Mouse (Mus musculus): Measurements from ENCODE around the gene Ccdc171. TPM values are rescaled to one million over a fixed set of nuclear protein-coding genes. Genes with fewer than 3 reads are reported as not detected.
"Not testable (repeated sequence)": the region's sequence is repeated elsewhere in the genome, so short reads cannot be mapped to it uniquely, and the experiment has no call there.

Gene Ccdc171
- total and polyA plus RNA-seq, 2 experiments from 2014 or later: 2.0 to 3.2 TPM

DNA sequence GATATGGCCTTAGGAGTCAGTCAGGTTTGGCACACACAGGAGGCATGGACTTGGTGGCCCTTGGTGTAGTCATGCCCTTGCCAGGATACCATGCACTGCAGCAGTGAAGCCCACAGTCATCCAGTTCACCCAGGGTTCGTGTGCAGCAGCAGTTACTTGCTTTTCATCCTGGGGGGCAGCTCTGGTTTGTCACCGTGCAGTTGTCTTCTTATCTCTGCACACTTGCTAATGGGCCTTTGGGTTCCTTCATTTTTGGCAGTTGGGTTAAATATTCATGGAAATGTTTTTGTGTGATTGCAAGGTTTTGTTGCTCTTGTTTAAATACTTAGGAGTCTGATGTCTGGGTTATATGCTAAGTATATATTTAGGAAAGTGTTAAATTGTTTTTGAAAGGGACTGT lies 144.2 kb downstream of the Ccdc171 start:
- Histone ChIP-seq H3K4me3 (ENCODE audit: low read length) (no peak overlapping the region), H3K27me3 (ENCODE audit: insufficient read depth, low read length) (no peaks in the 10 kb centered on the region), H3K36me3 (ENCODE audit: insufficient read depth, low read length) (no peaks in the 10 kb centered on the region), H3K4me1 (ENCODE audit: insufficient read depth, low read length) (no peaks in the 10 kb centered on the region), H3K9ac (replicated peaks; ENCODE audit: low read length) (no peak overlapping the region), H3K4me2 (ENCODE audit: low read depth, low read length) (no peak overlapping the region), H3K9me3 (ENCODE audit: low read length) (no peaks in the 10 kb centered on the region), H3K27ac (no peak overlapping the region)
- DNase-seq (ENCODE audit: low spot score): no peak
- WGBS: 79% methylated on average over 2 of the region's 2 CpGs
- TF ChIP-seq CTCF (IDR thresholded peaks at IDR 0.05; ENCODE audit: low read depth): no peak
- ATAC-seq: no peak

DNA sequence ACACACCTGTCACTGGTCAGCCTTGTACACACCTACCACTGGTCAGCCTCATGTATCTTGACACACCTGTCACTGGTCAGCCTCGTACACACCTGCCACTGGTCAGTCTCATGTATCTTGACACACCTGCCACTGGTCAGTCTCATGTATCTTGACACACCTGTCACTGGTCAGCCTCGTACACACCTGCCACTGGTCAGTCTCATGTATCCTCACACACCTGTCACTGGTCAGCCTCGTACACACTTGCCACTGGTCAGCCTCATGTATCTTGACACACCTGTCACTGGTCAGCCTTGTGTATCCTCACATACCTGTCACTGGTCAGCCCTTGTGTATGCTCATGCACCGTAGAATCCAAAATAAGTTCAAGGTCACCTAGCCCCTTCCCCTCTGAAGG lies 150.0 kb downstream of the Ccdc171 start:
- H3K27me3 ChIP-seq (ENCODE audit: insufficient read depth, low read length); H3K27ac ChIP-seq; H3K9me3 ChIP-seq (ENCODE audit: low read length); H3K4me2 ChIP-seq (ENCODE audit: low read depth, low read length); H3K9ac ChIP-seq (replicated peaks; ENCODE audit: low read length); H3K4me1 ChIP-seq (ENCODE audit: insufficient read depth, low read length); H3K4me3 ChIP-seq (ENCODE audit: low read length); DNase-seq (ENCODE audit: low spot score); ATAC-seq; H3K36me3 ChIP-seq (ENCODE audit: insufficient read depth, low read length): not testable (repeated sequence)
- WGBS: 97% methylated on average over 4 of the region's 4 CpGs

DNA sequence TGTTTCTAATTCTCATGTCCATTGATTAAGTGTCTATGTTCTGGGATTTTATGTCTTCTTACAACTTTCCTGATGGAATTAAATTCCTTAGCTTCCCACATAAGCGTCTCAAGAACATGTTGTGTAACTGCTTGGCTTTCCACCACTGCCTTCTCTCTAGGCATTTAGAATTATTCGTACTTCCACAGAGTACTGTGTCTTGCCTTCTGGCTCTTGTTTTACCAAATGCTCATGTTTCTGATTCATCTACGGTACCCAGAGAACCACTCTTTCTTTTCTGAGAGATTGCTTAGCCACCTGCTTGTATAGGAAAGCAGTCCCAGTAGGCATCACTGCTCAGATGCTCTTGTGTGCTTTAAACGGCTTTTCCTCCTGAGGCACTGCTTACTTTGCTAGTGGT lies 151.1 kb downstream of the Ccdc171 start:
- no peak overlapping the region for H3K4me2 ChIP-seq (ENCODE audit: low read depth, low read length)
- 85% methylated on average over 4 of the region's 4 CpGs for WGBS
- no peaks in the 10 kb centered on the region for H3K9me3 ChIP-seq (ENCODE audit: low read length)
- no peaks in the 10 kb centered on the region for H3K4me1 ChIP-seq (ENCODE audit: insufficient read depth, low read length)
- H3K9ac ChIP-seq (replicated peaks; ENCODE audit: low read length): no peak overlapping the region
- no peaks in the 10 kb centered on the region for H3K27me3 ChIP-seq (ENCODE audit: insufficient read depth, low read length)
- no peak for TF ChIP-seq CTCF (IDR thresholded peaks at IDR 0.05; ENCODE audit: low read depth)
- H3K4me3 ChIP-seq (ENCODE audit: low read length): no peak overlapping the region
- ATAC-seq (no peak), DNase-seq (ENCODE audit: low spot score) (no peak)
- no peaks in the 10 kb centered on the region for H3K36me3 ChIP-seq (ENCODE audit: insufficient read depth, low read length)
- no peak overlapping the region for H3K27ac ChIP-seq

GRCm38 (mm10) chr4:83681081-83681480 lies 155.7 kb downstream of the Ccdc171 start:
- no peak for ATAC-seq
- Histone ChIP-seq H3K27me3 (ENCODE audit: insufficient read depth, low read length) (no peaks in the 10 kb centered on the region), H3K27ac (no peak overlapping the region), H3K9me3 (ENCODE audit: low read length) (no peaks in the 10 kb centered on the region), H3K4me1 (ENCODE audit: insufficient read depth, low read length) (no peaks in the 10 kb centered on the region), H3K4me2 (ENCODE audit: low read depth, low read length) (no peak overlapping the region), H3K9ac (replicated peaks; ENCODE audit: low read length) (no peak overlapping the region), H3K4me3 (ENCODE audit: low read length) (no peak overlapping the region), H3K36me3 (ENCODE audit: insufficient read depth, low read length) (no peaks in the 10 kb centered on the region)
- no peak for DNase-seq (ENCODE audit: low spot score)
- TF ChIP-seq CTCF (IDR thresholded peaks at IDR 0.05; ENCODE audit: low read depth): no peak
- 95% methylated on average over 14 of the region's 14 CpGs for WGBS

DNA sequence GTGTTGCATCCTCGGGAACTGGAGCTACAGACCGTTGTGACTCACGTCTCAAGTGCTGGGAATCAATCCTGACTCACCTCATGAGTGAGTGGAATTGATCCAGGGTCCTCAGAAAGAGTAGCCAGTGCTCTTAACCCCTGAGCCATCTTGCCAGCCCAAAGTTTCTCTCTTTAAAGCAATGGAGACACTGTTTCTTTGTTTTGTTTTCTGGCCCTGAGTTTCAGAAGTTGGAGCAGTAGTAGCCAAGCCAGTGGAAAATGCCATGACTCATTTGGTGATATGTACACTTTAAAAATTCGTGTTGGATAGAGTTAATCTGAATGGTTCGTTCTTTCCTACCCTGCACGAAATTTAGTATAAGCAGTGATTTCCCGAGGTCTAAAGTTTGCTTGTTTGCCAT lies 157.5 kb downstream of the Ccdc171 start:
- Histone ChIP-seq H3K9ac (replicated peaks; ENCODE audit: low read length) (no peak overlapping the region), H3K36me3 (ENCODE audit: insufficient read depth, low read length) (no peaks in the 10 kb centered on the region), H3K27me3 (ENCODE audit: insufficient read depth, low read length) (no peaks in the 10 kb centered on the region), H3K9me3 (ENCODE audit: low read length) (no peaks in the 10 kb centered on the region), H3K4me3 (ENCODE audit: low read length) (no peak overlapping the region), H3K27ac (no peak overlapping the region), H3K4me1 (ENCODE audit: insufficient read depth, low read length) (no peaks in the 10 kb centered on the region), H3K4me2 (ENCODE audit: low read depth, low read length) (no peak overlapping the region)
- ATAC-seq (no peak), DNase-seq (ENCODE audit: low spot score) (no peak)
- TF ChIP-seq CTCF (IDR thresholded peaks at IDR 0.05; ENCODE audit: low read depth): no peak
- 87% methylated on average over 7 of the region's 7 CpGs for WGBS

DNA sequence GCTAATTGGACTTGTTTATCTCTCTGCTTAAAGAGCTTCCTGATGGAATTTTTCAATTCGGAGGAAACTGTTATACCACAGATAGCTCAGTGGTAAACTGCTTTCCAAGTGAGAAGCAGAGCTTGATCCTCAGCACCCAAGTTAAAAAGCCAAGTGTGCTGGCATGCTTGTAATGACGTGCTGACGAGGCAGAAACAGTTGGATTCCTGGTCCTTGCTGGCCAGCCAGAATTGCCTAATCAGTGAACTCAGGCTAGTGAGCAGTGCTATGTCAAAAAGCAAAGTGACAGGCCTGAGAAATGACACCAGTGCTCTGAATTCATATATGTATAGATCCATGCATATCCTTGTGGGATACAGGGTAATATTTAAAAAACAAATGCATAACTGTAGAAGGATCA lies 174.8 kb downstream of the Ccdc171 start:
- H3K27ac ChIP-seq: no peak overlapping the region
- H3K27me3 ChIP-seq (ENCODE audit: insufficient read depth, low read length): no peaks in the 10 kb centered on the region
- H3K4me1 ChIP-seq (ENCODE audit: insufficient read depth, low read length): no peaks in the 10 kb centered on the region
- no peak overlapping the region for H3K4me3 ChIP-seq (ENCODE audit: low read length)
- H3K4me2 ChIP-seq (ENCODE audit: low read depth, low read length): no peak overlapping the region
- H3K9ac ChIP-seq (replicated peaks; ENCODE audit: low read length): no peak overlapping the region
- H3K36me3 ChIP-seq (ENCODE audit: insufficient read depth, low read length): no peaks in the 10 kb centered on the region
- ATAC-seq (no peak), DNase-seq (ENCODE audit: low spot score) (no peak)
- H3K9me3 ChIP-seq (ENCODE audit: low read length): no peaks in the 10 kb centered on the region
- WGBS: 72% methylated on average over 3 of the region's 3 CpGs
- no peak for TF ChIP-seq CTCF (IDR thresholded peaks at IDR 0.05; ENCODE audit: low read depth)

- Histone ChIP-seq H3K4me1 (ENCODE audit: insufficient read depth, low read length) (no peaks in the 10 kb centered on the region), H3K9ac (replicated peaks; ENCODE audit: low read length) (no peak overlapping the region), H3K4me3 (ENCODE audit: low read length) (no peak overlapping the region), H3K9me3 (ENCODE audit: low read length) (no peaks in the 10 kb centered on the region), H3K36me3 (ENCODE audit: insufficient read depth, low read length) (no peaks in the 10 kb centered on the region), H3K4me2 (ENCODE audit: low read depth, low read length) (no peak overlapping the region), H3K27ac (no peak overlapping the region), H3K27me3 (ENCODE audit: insufficient read depth, low read length) (no peaks in the 10 kb centered on the region)
- TF ChIP-seq CTCF (IDR thresholded peaks at IDR 0.05; ENCODE audit: low read depth): no peak
- DNase-seq (ENCODE audit: low spot score) (no peak), ATAC-seq (no peak)
- 83% methylated on average over 1 of the region's 1 CpGs for WGBS
These were observed 191.7 kb downstream of the Ccdc171 start for GRCm38 (mm10) chr4:83716996-83717395.

Data from hindbrain, postnatal 0 days (tissue).